9 mouse cellular contexts compared by ENCODE assay signal in the genomic region with DNA sequence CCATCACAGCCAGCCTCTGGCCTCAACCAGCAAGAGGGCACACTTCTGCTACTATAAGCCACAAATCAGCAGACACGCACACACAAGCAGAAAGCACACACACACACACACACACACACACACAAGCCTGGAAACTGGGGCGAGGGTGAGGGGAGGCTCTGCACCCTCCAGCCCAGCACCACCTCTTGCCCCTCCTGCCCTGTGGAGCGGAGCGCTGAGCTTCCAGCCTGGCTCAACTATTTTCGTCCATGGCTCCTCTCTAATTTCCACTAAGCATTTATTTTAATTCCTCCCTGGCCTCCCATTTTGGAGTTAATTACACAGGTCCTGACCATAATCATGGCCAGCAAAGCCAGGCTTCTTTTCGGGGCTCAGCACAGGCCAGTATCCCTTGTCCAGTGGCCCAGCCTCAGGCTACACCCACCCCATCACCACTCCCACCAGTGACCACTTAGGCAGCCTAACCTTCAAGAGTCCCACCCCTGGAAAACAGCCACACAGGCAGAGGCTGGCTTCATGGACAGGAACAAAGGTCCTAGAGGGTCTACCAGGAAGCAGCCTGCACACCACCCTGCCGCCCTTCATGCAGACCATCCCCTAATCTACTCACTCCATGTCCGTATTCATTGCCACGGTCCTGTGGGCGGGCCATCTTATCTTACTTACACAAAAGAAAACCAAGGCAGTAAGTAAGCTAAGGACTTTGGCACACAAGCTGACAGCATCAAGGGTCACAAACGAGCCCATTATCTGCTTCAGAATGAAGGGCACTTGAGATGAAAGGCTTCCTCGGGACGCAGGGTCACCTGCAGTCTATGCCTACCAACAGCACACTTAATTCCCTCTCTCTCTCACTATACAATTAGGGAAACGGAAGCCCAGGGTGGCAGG. TPM values are rescaled to one million over a fixed set of nuclear protein-coding genes. Genes with fewer than 3 reads are reported as not detected.
A peak's percentile ranks its signal among the peaks of the same experiment; 100 is the strongest.
DNase-seq lines count a peak whose midpoint lies in the region; ATAC-seq and TF ChIP-seq lines count a peak whose summit lies in the region.
"Had no signal": no experiment of that assay in that cellular context is flagged by ENCODE, and none has a peak within 500 bp of the region (broad histone marks: within the 10 kb centered on the region; RNA-seq: fewer than 3 reads in every experiment).

No protein-coding gene starts in this region.

- no peaks in the 10 kb centered on the region for H3K36me3 ChIP-seq in heart, postnatal 0 days (replicated peaks; ENCODE audit: control insufficient read depth, insufficient read depth, low read length)
- peaks cover 22% of the 10 kb centered on the region for H3K36me3 ChIP-seq in neural tube, embryonic 12.5 days
- peaks cover 4% of the 10 kb centered on the region; the same call in 1 of the 2 replicates for H3K36me3 ChIP-seq in lung, embryonic 16.5 days (ENCODE audit: control insufficient read depth, insufficient read depth, low read length)

- H3K27ac ChIP-seq in heart, postnatal 0 days (ENCODE audit: low read depth): no peak overlapping the region
- H3K27ac ChIP-seq in neural tube, embryonic 12.5 days: no peak overlapping the region
- H3K27ac ChIP-seq in lung, embryonic 16.5 days (ENCODE audit: low read length): peak overlapping the region; percentile 56
- H3K27ac ChIP-seq: layer of hippocampus, adult 2 months had no signal

- 44% methylated on average over 14 of the region's 14 CpGs for WGBS in heart, postnatal 0 days
- 55% methylated on average over 14 of the region's 14 CpGs for WGBS in neural tube, embryonic 12.5 days
- 40% methylated on average over 14 of the region's 14 CpGs for WGBS in lung, embryonic 16.5 days

- peak; percentile 15; the same call in 1 of the 2 replicates for ATAC-seq in heart, postnatal 0 days (ENCODE audit: insufficient read depth, low read depth)
- ATAC-seq in neural tube, embryonic 12.5 days (ENCODE audit: low FRiP score, low read depth): no peak
- peak; percentile 83 for ATAC-seq in lung, embryonic 16.5 days (ENCODE audit: low read depth)

- no peak overlapping the region for H3K4me2 ChIP-seq in heart, postnatal 0 days (ENCODE audit: low read depth, low read length)
- H3K4me2 ChIP-seq in neural tube, embryonic 12.5 days (replicated peaks): 0 out of 2 replicates have a peak overlapping the region, but pooled peaks have one; percentile 6
- H3K4me2 ChIP-seq in lung, embryonic 16.5 days (ENCODE audit: low read depth, low read length): peak overlapping the region; percentile 26

- H3K9me3 ChIP-seq in heart, postnatal 0 days (replicated peaks; ENCODE audit: control insufficient read depth, low read length): no peaks in the 10 kb centered on the region
- H3K9me3 ChIP-seq in neural tube, embryonic 12.5 days: no peaks in the 10 kb centered on the region
- no peaks in the 10 kb centered on the region for H3K9me3 ChIP-seq in lung, embryonic 16.5 days (ENCODE audit: control insufficient read depth, low read length)

- no peak overlapping the region for H3K4me3 ChIP-seq in heart, postnatal 0 days (ENCODE audit: low read depth, low read length)
- no peak overlapping the region for H3K4me3 ChIP-seq in neural tube, embryonic 12.5 days
- H3K4me3 ChIP-seq in lung, embryonic 16.5 days (ENCODE audit: low read length): no peak overlapping the region
- H3K4me3 ChIP-seq: layer of hippocampus, adult 2 months had no signal

- no peak overlapping the region for H3K9ac ChIP-seq in heart, postnatal 0 days (replicated peaks; ENCODE audit: low read depth, low read length)
- H3K9ac ChIP-seq in neural tube, embryonic 12.5 days: no peak overlapping the region
- H3K9ac ChIP-seq in lung, embryonic 16.5 days (ENCODE audit: low read length): peak overlapping the region; percentile 39; the same call in 1 of the 2 replicates

- DNase-seq in heart, postnatal 0 days (ENCODE audit: low spot score): no peak
- no peak for DNase-seq in heart, adult 11 months
- DNase-seq in neural tube, embryonic 10.5 days (ENCODE audit: extremely low spot score, low spot score): no peak
- peak; percentile 66 for DNase-seq in yolk sac, embryonic 10.5 days (ENCODE audit: low spot score)
- no peak for DNase-seq in layer of hippocampus, adult 8-10 months (ENCODE audit: low spot score in 2 of 2)
- DNase-seq in layer of hippocampus, adult 18-20 months (ENCODE audit: low spot score in 2 of 2): no peak

- no peak for TF ChIP-seq EP300 in heart, postnatal 0 days (IDR thresholded peaks at IDR 0.05; ENCODE audit: low read depth)

- no peak for TF ChIP-seq CTCF in heart, postnatal 0 days (IDR thresholded peaks at IDR 0.05; ENCODE audit: low read depth)

- H3K4me1 ChIP-seq in heart, postnatal 0 days (ENCODE audit: control insufficient read depth, insufficient read depth): peaks cover 23% of the 10 kb centered on the region
- peaks cover 48% of the 10 kb centered on the region for H3K4me1 ChIP-seq in neural tube, embryonic 12.5 days
- H3K4me1 ChIP-seq in lung, embryonic 16.5 days (replicated peaks; ENCODE audit: control insufficient read depth, insufficient read depth, low read length): peaks cover 30% of the 10 kb centered on the region

- no peaks in the 10 kb centered on the region for H3K27me3 ChIP-seq in heart, postnatal 0 days (ENCODE audit: control insufficient read depth, insufficient read depth, low read length)
- no peaks in the 10 kb centered on the region for H3K27me3 ChIP-seq in neural tube, embryonic 12.5 days (replicated peaks)
- no peaks in the 10 kb centered on the region for H3K27me3 ChIP-seq in lung, embryonic 16.5 days (ENCODE audit: control insufficient read depth, insufficient read depth, low read depth, low read length)

RNA-seq across cellular contexts. Expression of gene Vav2, which starts 37.3 kb away (rescaled TPM):
- total RNA-seq in heart, postnatal 0 days (2014; rRNA removed; ENCODE audit: low replicate concordance): 15.6 and 16.8 TPM in 2 replicates
- 2.3 and 2.4 TPM in 2 replicates for polyA plus RNA-seq in heart, postnatal 0 days (2015; fragmentation: Nextera tagmentation; extraction: Ambion mirVana)
- polyA plus RNA-seq in neural tube, embryonic 12.5 days (2016; fragmentation: Nextera tagmentation; extraction: Ambion mirVana): 25.3 and 29.9 TPM in 2 replicates
- polyA plus RNA-seq in lung, embryonic 16.5 days (2015; fragmentation: Nextera tagmentation; extraction: Ambion mirVana): 8.6 and 8.7 TPM in 2 replicates
- 10 to 100 TPM in 3 of 4 experiments, 1 to 10 TPM in 1; 9.1 to 12.9 (median 11.8) TPM for total RNA-seq in layer of hippocampus, adult 8-10 months (2022)
- total RNA-seq in layer of hippocampus, adult 18-20 months (2021): 1 to 10 TPM; 7.8 to 9.2 TPM

RNA-seq across cellular contexts. Expression of gene Brd3os, which starts 52.6 kb away (rescaled TPM):
- 0.11 and 1.0 TPM in 2 replicates for total RNA-seq in heart, postnatal 0 days (2014; rRNA removed; ENCODE audit: low replicate concordance)
- polyA plus RNA-seq in heart, postnatal 0 days (2015; fragmentation: Nextera tagmentation; extraction: Ambion mirVana): 1.9 and 2.2 TPM in 2 replicates
- polyA plus RNA-seq in neural tube, embryonic 12.5 days (2016; fragmentation: Nextera tagmentation; extraction: Ambion mirVana): 19.4 and 19.5 TPM in 2 replicates
- polyA plus RNA-seq in lung, embryonic 16.5 days (2015; fragmentation: Nextera tagmentation; extraction: Ambion mirVana): 7.6 and 7.9 TPM in 2 replicates
- 10 to 100 TPM; 23.5 to 28.6 (median 27.9) TPM for total RNA-seq in layer of hippocampus, adult 8-10 months (2022)
- total RNA-seq in layer of hippocampus, adult 18-20 months (2021): 10 to 100 TPM; 21.6 to 24.3 TPM

Comparison
In these comparisons a context has a peak if more than half of its experiments do, and no peak if none do; other contexts are left out.
1. RNA of gene Brd3os, which starts 52.6 kb away (total RNA-seq): 23.5 to 28.6 TPM in layer of hippocampus, adult 8-10 months and 21.6 to 24.3 TPM in layer of hippocampus, adult 18-20 months; 0.11 to 1.0 TPM in heart, postnatal 0 days; every median in the first group is over 10 times any median in the second.